Mouse (Mus musculus) CH12.LX (cell line): ENCODE data around the gene Coro2b.

Source experiments
- EP300 ChIP-seq: IDR thresholded peaks from 2 replicates; pipeline ENCODE4 v1.6.1; 2011; ENCODE audit warnings: low read length, improper control_type of control experiment
- HCFC1 ChIP-seq: IDR thresholded peaks from 2 replicates; pipeline ENCODE4 v1.6.1; 2012; ENCODE audit warnings: low read depth, mild to moderate bottlenecking, inconsistent platforms, low read length, improper control_type of control experiment
- JUN ChIP-seq: IDR thresholded peaks from 2 replicates; pipeline ENCODE4 v1.6.1; 2011; ENCODE audit warnings: low read depth, mild to moderate bottlenecking, low read length, improper control_type of control experiment, moderate library complexity; ENCODE audit not compliant: insufficient read depth
- KAT2A ChIP-seq: IDR thresholded peaks from 2 replicates; pipeline ENCODE4 v1.6.1; 2012; ENCODE audit warnings: low read length, improper control_type of control experiment, inconsistent platforms; ENCODE audit not compliant: insufficient replicate concordance
- MXI1 ChIP-seq: IDR thresholded peaks from 2 replicates; pipeline ENCODE4 v1.6.1; 2011; ENCODE audit warnings: mild to moderate bottlenecking, low read depth, low read length, improper control_type of control experiment
- NRF1 ChIP-seq: IDR thresholded peaks from 2 replicates; pipeline ENCODE4 v1.6.1; 2014; ENCODE audit warnings: low read depth, mild to moderate bottlenecking, inconsistent platforms, low read length, improper control_type of control experiment, moderate library complexity

DNA sequence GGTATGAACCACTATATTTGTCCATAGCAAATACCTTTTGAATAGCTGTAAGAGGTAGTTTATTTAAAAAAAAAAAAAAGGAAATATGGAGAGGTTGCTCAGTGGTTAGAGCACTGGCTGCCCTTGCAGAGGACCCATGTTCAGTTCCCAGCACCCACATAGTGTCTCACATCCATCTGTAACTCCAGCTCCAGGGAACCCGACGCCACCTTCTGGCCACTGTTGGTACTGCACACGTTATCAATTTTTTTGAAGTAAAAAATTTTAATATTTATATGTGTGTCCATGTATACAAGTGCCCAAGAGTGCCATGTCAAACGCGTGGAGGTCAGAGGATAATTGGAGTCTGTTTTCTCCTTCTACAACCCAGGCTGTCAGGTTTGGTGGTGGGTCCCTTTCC is 118.1 kb downstream of the Coro2b start:
- TF ChIP-seq NRF1: no peak
- no peak for TF ChIP-seq EP300
- TF ChIP-seq MXI1: no peak
- no peak for TF ChIP-seq HCFC1
- no peak for TF ChIP-seq KAT2A
- no peak for TF ChIP-seq JUN
